Mouse (Mus musculus) limb, embryonic 14.5 days (tissue): Measurements from ENCODE around the gene Slc11a1. TPM values are rescaled to one million over a fixed set of nuclear protein-coding genes. Genes with fewer than 3 reads are reported as not detected.
A peak's percentile ranks its signal among the peaks of the same experiment; 100 is the strongest.

Source experiments
- ATAC-seq: fragments of 200-750 bp; cut with Nextera tagmentation; 2 replicates; pipeline ENCODE4 v1.8.0; 2017; ENCODE audit warnings: low read depth, moderate number of reproducible peaks, moderate TSS enrichment; ENCODE audit not compliant: low FRiP score
- DNase-seq: peaks from one replicate; pipeline ENCODE4 v3.0.0-alpha.2; 2015; ENCODE audit warnings: low spot score
- H3K27ac ChIP-seq: fragments of 300-500 bp; sonication (generic); replicated peaks from 2 replicates; pipeline ENCODE4 v1.5.1; 2014; ENCODE audit warnings: low read depth, mild to moderate bottlenecking, low read length, moderate library complexity, mixed read lengths
- H3K27me3 ChIP-seq: fragments of 300-500 bp; sonication (generic); 2 replicates; pipeline ENCODE4 v1.6.1; 2014; ENCODE audit warnings: low read length, mixed read lengths; ENCODE audit not compliant: control insufficient read depth, insufficient read depth
- H3K36me3 ChIP-seq: fragments of 300-500 bp; sonication (generic); 2 replicates; pipeline ENCODE4 v1.6.1; 2014; ENCODE audit warnings: mild to moderate bottlenecking, low read length, moderate library complexity, mixed read lengths; ENCODE audit not compliant: control insufficient read depth, insufficient read depth
- H3K4me1 ChIP-seq: fragments of 300-500 bp; sonication (generic); 2 replicates; pipeline ENCODE4 v1.6.1; 2014; ENCODE audit warnings: antibody characterized with exemption, low read length, mixed read lengths; ENCODE audit not compliant: control insufficient read depth, insufficient read depth
- H3K4me2 ChIP-seq: fragments of 300-500 bp; sonication (generic); replicated peaks from 2 replicates; pipeline ENCODE4 v1.6.1; 2014; ENCODE audit warnings: low read depth, mild to moderate bottlenecking, low read length, moderate library complexity; ENCODE audit not compliant: severe bottlenecking
- H3K4me3 ChIP-seq: fragments of 300-500 bp; sonication (generic); replicated peaks from 2 replicates; pipeline ENCODE4 v1.5.1; 2014; ENCODE audit warnings: low read length
- H3K9ac ChIP-seq: fragments of 300-500 bp; sonication (generic); 2 replicates; pipeline ENCODE4 v1.6.1; 2014; ENCODE audit warnings: mild to moderate bottlenecking, low read depth, low read length, moderate library complexity; ENCODE audit not compliant: severe bottlenecking
- H3K9me3 ChIP-seq: fragments of 300-500 bp; sonication (generic); 2 replicates; pipeline ENCODE4 v1.6.1; 2016; ENCODE audit warnings: low read length; ENCODE audit not compliant: control insufficient read depth
- POLR2A ChIP-seq: fragments of 200-500 bp; IDR thresholded peaks from 2 replicates; pipeline ENCODE4 v1.8.0; 2012; ENCODE audit warnings: inconsistent platforms, mild to moderate bottlenecking, moderate library complexity, borderline replicate concordance; ENCODE audit not compliant: insufficient read depth, insufficient read length; ENCODE audit errors: extremely low read depth
- WGBS: fragments of 180-500 bp; shearing (Covaris S2); extraction: QIAGEN DNeasy Blood & Tissue Kit; methylation state at CpG from one replicate; pipeline ENCODE4 v1.1.7; 2014; 5-methylcytosine and 5-hydroxymethylcytosine counted together
- polyA plus RNA-seq, 2 experiments: library from polyadenylated mRNA; depleted of rRNA in 1 of 2; stranded (reverse) in 1 of 2; unstranded in 1 of 2; fragments of >200 nt; fragmentation: Nextera tagmentation in 1 of 2; extraction: Ambion mirVana in 1 of 2; gene quantifications; 2 replicates each; pipeline versions ENCODE4 v1.2.1 to v1.2.3; 2012 to 2014

The Slc11a1 gene
- polyA plus RNA-seq, 2 experiments = 3.2 to 8.0 TPM

DNA sequence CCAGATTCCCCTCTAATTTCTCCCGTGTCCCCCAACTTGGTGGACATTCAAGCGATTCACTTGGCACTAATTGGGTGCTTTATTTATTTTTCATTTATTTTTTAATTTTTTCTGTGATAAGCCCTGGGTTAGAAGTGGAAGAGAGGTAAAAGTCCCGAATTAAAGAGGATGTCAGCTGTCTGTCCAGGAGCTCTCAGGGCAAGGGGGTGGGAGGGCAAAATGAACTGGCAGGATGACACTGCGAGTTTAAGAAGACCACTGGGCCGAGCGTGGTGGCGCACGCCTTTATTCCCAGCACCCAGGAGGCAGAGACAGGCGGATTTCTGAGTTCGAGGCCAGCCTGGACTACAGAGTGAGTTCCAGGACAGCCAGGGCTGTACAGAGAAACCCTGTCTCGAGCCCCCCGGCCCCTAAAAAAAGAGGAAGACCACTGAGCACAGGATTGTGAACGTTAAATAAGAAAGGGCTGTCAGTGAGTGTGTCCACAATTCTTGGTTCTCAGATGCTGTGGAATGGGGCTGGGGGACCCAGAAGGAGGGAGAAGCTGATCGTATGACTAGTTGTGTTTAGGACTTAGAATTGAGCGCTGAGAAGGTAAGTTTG lies 12.5 kb downstream of the Slc11a1 start:
- peak overlapping the region; percentile 51 for H3K4me3 ChIP-seq
- no peak for ATAC-seq
- H3K9ac ChIP-seq = peak overlapping the region; percentile 62; the same call in 1 of the 2 replicates
- no peaks in the 10 kb centered on the region for H3K9me3 ChIP-seq
- H3K4me1 ChIP-seq = peaks cover 12% of the 10 kb centered on the region
- H3K4me2 ChIP-seq = peak overlapping the region; percentile 66; the same call in 1 of the 2 replicates
- no peak for DNase-seq
- no peaks in the 10 kb centered on the region for H3K36me3 ChIP-seq
- peak overlapping the region; percentile 98 for H3K27ac ChIP-seq
- H3K27me3 ChIP-seq = no peaks in the 10 kb centered on the region
- whole genome bisulfite sequencing = 54% methylated on average over 15 of the region's 15 CpGs
- no peak for TF ChIP-seq POLR2A

DNA sequence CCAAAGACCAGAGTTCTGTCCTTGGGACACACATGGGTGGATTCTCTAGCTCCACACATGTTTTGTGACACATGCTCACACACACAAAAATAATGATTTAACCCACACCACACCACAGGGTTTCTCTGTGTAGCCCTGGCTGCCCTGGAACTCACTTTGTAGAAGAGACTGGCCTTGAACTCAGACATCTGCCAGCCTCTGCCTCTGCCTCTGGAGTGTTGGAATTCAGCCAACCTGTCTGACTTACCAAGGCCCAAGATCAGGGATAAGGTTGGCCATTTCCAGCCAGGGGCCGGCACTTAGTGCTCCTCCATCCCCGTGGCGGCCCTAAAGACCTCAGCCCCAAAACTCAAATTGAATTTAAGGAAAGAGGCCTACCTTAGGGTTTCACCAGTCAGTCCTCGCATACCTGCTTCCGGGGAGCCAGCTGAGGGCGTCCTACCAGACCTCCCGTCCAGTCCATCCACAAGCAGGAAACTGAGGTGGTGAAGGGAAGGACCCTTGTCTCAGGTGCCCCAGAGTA lies 13.5 kb downstream of the Slc11a1 start:
- Histone ChIP-seq H3K9ac (no peak overlapping the region), H3K4me3 (no peak overlapping the region), H3K4me1 (peaks cover 21% of the 10 kb centered on the region), H3K9me3 (no peaks in the 10 kb centered on the region), H3K27me3 (no peaks in the 10 kb centered on the region), H3K36me3 (peaks cover 5% of the 10 kb centered on the region), H3K27ac (no peak overlapping the region), H3K4me2 (no peak overlapping the region)
- no peak for DNase-seq
- 74% methylated on average over 7 of the region's 7 CpGs for WGBS
- TF ChIP-seq POLR2A = no peak
- ATAC-seq = no peak

DNA sequence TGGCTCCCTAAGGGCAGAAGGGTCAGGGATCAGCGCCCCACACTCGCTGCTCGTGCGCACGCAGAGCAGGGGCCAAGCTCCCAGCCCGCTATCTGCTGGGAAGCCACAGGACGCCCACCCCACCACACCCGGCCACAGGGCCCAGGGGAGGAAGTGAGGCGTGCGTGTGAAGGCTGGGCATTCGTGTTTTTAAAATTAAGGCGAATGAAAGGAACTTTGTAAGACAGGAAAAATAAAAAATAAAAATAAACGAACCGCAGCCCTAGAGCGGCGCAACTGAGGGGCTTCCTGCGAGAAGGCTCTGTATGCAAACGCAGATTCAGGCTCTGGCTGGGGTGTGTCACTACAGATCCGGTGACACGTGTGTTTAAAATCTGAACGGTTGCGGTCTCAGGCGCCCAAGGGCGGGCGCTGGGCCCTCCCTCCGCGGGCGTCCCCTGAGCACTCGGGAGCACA lies 14.9 kb downstream of the Slc11a1 start:
- DNase-seq (peak; percentile 68), ATAC-seq (no peak)
- Histone ChIP-seq H3K27ac (peak overlapping the region; percentile 96), H3K36me3 (peaks cover 19% of the 10 kb centered on the region), H3K4me3 (peak overlapping the region; percentile 76), H3K9me3 (no peaks in the 10 kb centered on the region), H3K4me2 (peak overlapping the region; percentile 96), H3K27me3 (no peaks in the 10 kb centered on the region), H3K4me1 (peaks cover 22% of the 10 kb centered on the region), H3K9ac (peak overlapping the region; percentile 38; the same call in 1 of the 2 replicates)
- WGBS = 5% methylated on average over 29 of the region's 29 CpGs
- no peak for TF ChIP-seq POLR2A

DNA sequence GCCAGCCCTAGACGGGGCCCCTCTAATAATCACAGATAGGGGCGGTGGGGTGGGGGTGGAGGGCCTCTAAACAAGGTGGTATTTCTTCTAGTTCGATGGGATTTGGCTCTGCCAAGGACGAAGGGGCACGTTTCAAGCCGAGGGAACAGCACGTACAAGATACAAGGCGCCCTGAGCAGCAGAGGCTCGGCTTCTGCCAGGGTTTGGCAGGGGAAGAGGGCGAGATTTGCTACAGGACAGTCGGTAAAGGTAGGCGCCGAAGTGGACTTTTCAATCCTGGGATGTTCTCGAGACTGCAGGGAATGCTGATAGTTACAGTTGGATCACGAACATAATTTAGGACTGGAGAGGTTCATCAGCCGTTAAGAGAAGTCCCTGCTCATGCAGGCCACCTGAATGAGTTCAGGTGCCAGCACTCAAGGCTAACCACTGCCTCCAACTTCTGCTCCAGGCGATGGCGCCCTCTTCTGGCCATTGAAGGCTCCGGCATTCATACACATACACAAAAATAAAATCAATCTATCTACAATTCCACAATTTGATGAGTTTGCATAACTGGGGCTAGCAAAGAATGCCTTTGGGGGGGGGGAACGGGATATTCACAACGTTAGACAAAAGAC lies 15.4 kb downstream of the Slc11a1 start:
- Histone ChIP-seq H3K4me1 (peaks cover 22% of the 10 kb centered on the region), H3K9me3 (no peaks in the 10 kb centered on the region), H3K27ac (peak overlapping the region; percentile 96), H3K4me2 (peak overlapping the region; percentile 96), H3K36me3 (peaks cover 24% of the 10 kb centered on the region), H3K27me3 (no peaks in the 10 kb centered on the region), H3K4me3 (peak overlapping the region; percentile 76), H3K9ac (peak overlapping the region; percentile 38; the same call in 1 of the 2 replicates)
- WGBS = 6% methylated on average over 21 of the region's 21 CpGs
- ATAC-seq (no peak), DNase-seq (peak; percentile 67)
- no peak for TF ChIP-seq POLR2A

DNA sequence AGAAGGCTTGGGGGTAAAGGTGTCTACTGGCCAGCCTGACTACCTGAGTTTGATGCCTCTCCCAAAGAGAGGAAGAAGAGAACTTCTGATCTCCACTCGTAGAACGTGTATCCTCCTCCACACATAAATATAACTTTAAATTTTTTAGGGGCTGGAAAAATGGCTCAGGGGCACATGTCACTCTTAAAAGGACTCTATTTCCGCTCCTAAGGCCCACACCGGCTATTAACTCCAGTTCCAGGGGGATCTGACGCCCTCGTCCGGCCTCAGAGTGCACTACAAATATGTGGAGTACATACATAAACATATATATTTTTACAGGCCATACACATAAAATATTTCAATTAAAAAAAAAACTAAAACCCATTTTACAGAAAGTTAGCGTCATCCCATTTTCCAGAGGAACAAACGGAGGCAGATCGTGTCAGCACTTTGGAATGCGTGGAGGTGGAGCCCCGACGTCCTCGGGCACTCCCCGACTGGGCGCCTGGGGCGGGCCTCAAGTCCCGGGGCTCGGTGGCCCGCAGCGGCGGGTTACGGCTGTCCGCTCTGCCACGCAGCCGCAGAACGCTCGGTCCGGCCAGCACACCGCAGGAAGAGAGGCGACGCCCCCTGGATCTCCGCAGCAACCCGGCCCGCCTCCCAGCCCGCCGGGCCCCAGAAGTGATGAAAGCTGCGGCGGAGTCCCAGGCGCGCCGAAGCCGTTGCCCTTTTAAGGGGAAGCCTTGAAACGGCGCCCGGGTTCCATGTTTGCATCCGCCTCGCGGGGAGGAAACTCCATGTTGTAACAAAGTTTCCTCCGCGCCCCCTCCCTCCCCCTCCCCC lies 16.1 kb downstream of the Slc11a1 start, which contains the start of gene Ctdsp1:
Ctdsp1 (plus strand) TSS at position 586 of the 825 bp plus-strand sequence.
- Histone ChIP-seq H3K4me1 (peaks cover 22% of the 10 kb centered on the region), H3K4me3 (peak within 1 kb of the TSS; percentile 76), H3K9ac (peak within 1 kb of the TSS; percentile 94), H3K27ac (peak within 1 kb of the TSS; percentile 96), H3K36me3 (peaks cover 25% of the 10 kb centered on the region), H3K9me3 (no peaks in the 10 kb centered on the region), H3K27me3 (no peaks in the 10 kb centered on the region), H3K4me2 (peak within 1 kb of the TSS; percentile 96)
- 4% methylated on average over 30 of the region's 51 CpGs for WGBS
- DNase-seq (peak; percentile 98), ATAC-seq (peak; percentile 82)
- no peak for TF ChIP-seq POLR2A
